Mouse (Mus musculus) MEL-GATA-1-ER (cell line): ENCODE measurements at regions not wholly inside any gene's neighbourhood (a gene's known extent, or its start where the extent isn't known, plus 50 kb on each side); places are given as distances from the start of the nearest gene placed in this dataset.

Source experiments
- DNase-seq: peaks from one replicate; pipeline ENCODE4 v3.0.0-alpha.2; 2012; ENCODE audit warnings: low read depth; ENCODE audit errors: extremely low read depth

DNA sequence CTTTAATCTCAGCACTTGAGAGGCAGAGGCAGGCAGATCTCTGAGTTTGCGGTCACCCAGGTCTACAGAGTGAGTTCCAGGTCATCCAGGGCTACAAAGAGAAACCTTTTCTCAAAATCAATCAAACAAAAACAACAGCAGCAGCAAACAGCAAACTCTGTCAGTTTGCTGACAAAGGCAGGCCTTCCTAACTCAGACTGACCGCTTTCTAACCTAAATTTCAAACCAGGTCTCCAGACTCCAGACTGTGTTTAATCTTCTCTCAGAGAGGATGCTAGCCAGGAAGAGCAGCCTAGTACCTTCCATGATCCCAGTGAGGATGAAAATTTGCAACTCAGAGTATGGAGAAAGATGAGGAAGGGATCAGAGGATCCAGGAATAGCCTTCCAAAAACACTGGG lies 185.7 kb upstream of the Cpeb2 start:
- DNase-seq: no peak

DNA sequence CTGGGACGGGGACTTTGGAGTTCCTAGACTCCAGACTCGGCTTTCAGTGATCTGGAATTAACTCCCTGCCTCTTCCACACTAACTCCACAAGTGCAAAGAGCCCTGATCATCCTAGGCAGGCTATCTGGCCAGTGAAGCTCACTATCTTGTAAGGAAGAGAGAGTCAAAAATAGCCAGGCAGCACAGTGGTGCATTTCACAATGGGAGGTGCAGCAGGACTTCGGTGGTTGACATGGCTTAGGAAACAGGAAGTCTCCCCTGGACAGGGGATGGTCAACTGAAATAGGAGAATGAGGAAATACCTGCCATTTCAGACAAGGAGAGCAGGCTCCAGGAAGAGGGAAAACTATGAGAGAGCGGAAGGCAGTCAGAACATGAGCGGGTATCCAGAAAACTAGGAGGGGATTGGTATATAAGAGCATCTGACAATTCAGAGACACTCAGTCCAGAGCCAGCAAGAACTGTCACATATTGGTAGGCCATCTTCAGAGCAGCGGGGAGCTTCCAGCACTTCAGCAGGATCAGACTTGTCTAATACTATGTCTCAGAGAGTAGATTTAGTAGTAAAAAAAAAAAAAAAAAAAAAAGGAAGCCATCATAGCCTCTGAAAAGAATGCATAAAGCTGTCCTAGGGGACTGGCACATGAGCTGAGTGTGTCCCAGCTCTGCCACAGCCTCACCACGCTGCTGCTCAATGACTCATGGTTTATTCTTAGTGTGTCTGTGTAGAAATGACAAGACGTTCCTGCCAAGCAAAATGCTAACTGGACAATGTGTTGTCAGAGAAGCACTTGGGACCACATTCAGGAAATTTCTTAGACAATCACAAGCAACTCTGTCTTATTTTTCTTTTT lies 184.5 kb upstream of the Cpeb2 start:
- no peak for DNase-seq

DNA sequence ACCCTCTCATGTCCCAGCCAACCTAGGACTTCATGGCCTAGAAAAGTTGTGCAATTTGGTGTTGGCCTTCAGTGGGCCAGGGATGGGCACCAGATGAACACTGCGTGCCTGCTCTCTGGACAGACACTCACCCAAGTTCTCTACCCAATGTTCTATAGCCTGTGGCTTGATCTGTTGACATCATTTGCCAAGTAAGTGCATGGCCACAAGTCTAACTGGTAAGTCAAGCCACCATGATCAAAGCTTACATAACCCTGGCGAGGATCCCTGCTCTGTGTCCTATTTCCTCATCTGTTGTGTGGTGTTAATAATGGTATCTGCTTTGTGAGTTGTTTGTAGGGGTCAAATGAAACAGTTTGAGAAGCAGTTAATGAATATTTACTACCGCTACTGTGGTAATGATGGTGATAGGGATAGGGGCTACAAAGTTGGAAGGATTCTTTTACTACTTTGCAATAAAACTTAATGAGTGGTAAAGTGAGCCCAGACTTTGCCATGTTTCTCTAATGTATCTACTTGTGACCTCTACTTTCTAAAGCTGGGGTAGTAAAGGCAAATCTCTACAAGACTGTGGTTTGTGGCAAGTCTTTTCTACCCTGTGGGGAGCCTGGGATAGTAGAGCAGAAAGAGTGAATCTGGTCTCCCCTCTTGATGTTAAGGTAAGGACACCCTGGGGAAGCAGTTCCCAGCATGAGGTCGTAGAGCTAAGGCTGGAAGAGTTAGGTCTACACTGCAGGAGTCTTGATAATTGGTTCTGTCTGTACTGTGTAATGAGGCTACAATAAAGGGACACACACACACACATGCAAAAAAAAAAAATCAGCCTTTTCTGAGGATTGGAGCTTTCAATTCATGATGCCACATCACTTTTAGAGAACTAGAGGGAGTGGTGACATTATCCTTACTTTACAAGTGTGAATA lies 183.3 kb upstream of the Cpeb2 start:
- DNase-seq: no peak

DNA sequence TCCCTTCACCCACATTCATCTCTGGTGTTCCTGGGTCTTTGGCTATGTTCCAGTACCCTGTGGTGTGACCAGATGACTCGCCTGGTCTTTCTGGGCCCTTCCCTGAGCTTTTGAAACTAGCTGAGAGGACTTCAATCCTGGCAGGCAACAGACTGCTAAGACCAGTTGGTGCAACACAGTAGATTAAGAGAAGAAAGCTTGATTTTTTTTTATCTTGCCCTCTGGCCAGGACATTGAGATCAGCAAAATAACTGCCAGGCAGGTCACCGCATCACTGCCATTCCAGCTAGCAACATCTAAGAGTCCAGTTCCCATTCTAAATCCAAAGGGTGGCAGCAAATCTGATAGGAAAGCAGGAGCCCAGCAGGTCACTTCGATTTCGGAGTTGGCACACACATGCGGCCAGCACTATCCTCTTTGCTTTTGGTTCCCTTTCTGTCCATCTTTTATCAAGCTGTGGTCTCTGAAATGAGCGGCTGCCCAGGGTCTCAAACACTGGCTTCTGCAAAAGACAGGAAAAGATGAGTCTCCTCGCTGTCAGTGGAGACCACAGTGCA lies 181.9 kb upstream of the Cpeb2 start:
- DNase-seq: no peak

DNA sequence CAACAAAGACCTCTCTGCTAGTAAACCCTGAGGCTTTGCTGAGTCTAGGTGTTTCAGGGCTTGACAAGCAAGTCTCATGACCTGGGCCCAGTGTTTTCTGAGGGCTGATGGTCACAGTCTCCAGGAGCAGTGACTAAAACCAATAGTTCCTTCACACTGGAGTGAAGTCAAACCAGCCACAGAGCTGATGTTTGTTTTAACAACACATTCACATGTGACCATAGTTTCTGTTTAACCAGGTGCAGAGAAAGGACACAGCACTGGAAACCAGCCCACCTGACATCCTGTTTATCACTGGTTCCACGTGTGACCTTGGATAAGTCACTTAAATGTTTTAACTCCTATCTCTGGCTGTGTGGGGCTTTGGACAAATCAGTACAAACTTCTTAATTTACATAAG lies 180.3 kb upstream of the Cpeb2 start:
- no peak for DNase-seq

DNA sequence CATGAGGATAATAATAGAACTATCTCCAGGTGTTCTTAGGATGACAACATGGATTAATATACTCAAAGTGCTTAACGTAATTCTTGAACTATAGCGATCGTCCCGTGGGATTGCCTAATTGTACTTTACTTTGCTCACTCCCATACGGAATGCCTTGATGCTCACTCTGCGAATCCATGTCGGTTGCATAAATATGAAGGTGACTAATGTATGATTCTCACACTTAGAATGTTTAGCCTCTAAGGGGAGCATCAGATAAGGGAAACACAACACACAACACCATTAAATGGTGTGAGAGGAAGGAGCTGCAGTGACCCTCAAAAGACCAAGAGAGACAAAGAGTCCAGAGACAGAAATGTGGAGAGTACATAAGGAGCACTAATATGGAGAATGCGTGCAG lies 178.4 kb upstream of the Cpeb2 start:
- DNase-seq: no peak

DNA sequence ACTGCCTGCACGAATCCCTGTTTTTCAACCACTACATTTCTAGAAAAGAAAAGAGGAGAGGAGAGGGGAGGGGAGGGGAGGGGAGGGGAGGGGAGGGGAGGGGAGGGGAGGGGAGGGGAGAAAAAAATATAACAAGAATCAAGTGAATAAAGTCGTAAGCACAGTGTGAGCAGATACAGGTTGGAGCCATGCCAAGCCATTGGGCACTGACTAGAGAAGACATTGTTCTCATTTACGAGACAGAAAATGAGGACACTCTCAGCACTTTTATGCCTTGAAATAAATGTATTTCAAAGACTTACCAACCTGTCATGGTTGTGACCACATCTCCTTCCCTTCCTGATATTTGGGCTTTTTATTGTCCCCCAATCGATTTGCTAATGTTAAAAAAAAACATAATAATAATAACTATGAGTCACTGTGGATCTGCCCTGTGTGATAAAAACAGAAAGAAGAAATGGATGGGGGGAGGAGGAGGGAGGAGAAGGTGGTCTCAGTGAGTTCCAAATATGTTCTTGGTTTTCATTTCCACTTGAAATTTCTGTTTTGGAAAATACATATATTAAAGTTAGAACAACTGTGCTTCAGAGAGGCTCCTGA lies 177.8 kb upstream of the Cpeb2 start:
- no peak for DNase-seq

DNA sequence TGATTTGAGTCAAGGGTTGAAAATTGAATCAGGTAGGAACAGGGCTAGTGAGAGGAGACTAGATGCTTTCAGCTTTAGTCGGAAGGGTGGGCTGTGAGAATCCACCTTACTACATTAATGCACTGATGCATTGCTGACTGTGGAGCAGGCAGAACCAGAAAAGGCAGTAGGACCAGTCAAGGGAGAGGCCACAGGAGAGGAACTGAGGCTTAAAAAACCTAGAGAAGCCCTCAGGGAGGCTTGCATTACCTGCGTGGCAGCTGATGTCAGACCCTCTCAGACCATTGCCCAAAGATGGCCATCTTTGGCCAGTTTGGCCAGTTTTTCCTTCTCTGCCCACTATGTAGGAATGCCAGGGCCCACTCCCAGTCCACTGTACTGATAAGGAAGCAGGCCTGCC lies 176.5 kb upstream of the Cpeb2 start:
- no peak for DNase-seq

DNA sequence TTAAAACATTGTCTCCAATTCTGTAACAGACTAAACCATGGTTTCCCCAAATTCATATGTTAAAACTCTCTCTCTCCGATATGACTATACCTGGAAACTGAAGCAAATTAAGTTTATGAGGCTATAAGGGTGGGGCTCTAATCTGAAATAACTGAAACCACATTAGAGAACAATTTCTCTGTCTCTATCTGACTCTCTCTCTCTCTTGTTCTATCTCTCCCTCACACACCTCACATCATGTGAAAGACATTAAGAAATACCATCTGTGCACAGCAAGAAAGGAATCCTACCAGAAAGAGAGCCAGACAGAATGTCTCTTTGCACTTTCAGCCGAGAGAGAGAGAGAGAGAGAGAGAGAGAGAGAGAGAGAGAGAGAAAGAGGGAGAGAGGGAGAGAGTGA lies 171.7 kb upstream of the Cpeb2 start:
- peak; percentile 73 for DNase-seq

DNA sequence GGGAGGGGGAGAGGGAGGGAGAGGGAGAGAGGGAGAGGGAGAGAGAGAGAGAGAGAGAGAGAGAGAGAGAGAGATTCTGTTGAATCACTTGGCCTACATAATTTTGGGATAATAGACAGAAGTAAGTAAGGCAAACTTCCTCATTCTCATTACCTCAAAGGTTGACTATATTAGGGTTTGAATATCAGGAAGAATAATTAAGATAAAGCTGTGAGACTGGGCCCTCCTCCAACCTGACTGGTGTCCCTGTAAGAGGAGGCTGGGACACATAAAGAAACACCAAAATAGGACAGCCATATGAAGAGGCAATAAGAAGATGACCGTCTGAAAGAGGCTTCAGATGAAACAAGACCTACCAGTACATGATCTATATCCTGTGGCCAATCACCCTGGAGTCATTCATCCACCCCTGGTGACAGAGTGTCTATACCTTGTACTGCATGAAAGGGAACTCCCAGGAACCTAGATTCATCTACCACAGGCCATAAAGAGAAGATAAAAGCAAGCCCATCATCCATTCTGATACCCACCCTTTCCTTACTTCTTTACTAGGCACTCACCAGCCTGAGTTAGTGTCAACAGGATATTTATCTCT lies 171.1 kb upstream of the Cpeb2 start:
- DNase-seq: peak; percentile 73

DNA sequence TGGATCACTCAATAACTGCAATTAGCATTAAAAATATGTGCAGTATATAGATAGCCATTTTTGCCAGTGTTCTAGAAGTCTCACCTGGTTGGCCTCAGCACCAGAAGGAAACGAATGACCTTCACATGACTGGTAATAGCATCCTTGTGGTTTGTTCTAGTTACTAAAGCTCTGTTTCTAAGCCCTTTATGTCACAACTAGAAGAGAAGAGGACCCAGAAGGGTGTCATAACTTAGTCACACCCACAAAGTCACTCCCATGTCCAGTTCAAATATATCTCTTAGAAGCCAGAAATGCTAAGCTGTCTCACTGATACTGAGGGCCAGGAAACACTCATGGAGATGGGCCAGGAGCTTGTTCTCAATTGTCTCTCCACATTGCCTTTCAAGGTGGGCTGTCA lies 170.5 kb upstream of the Cpeb2 start:
- DNase-seq: no peak

DNA sequence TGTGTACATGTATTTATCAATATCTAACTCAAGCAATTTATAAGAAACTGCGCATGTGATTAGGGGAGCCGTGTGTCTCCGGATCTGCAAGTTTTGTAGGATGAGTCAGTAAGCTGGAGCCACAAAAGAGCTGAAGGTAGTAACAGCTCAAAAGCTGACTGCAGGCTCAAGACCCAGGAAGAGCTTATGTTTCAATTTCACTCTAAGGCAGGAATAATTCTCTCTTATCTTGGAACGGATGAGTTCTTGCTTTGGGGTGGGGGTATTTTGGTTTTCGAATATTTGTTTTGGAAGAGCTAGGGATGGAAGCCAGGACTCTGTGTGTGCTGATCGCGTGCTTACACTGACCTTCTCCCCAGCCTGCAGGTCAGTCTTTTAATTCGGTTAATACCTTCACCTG lies 169.6 kb upstream of the Cpeb2 start:
- no peak for DNase-seq

DNA sequence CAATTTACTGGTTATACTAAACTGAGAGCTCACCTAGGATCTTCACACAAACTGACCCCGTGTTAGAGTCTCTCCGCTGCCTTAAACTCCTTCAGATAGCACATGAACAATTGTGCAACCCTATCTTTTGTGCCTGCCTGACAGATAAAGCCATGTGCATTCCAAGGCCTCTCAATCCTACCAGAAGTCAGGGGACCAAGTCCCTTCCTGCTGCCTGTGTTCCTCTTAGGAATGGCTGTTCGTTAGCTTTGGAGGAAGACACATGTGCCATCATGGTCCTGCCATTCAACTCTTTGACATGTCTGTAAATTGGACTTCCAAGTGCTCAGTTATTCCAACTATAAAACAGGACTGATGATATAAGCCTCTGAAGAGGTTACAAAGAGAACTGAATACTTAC lies 161.4 kb upstream of the Cpeb2 start:
- no peak for DNase-seq

DNA sequence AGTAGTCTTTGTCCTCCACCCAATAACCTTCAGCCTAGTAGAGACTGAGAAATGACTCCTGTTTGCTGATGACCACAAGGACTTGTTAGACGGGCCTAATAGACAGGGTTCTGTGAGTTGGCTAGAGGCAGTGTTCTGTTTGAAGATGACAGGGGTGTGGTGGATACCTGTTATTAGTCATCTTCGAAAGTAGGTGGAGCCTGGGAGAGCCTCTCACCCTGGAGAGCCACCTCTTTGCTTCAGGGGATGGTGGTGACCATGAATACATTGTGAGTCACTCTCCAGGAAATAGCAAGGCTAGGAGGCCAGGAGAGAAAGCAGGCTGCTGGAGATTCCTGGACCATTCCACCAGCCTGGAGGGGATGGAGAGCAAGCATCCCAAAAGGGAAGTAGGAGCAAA lies 160.6 kb upstream of the Cpeb2 start:
- no peak for DNase-seq

DNA sequence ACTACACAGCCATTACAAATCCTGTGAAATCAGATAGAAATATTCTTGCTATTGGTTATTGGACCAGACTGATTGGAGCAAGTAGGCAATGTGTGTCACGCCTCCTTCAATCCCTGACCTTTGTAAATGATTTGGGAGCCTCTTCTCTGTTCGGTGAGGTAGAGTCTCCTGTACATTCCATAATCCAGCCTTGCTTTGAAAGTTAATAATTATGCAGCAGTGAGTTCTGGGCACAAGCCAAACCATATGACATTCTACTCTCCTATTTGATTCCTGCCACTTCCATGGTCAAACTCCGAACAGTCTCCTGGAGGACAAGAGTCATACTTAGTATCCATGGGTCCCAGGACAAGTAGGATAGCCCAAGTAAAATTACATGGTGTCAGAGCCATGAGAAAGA lies 158.4 kb upstream of the Cpeb2 start:
- no peak for DNase-seq

DNA sequence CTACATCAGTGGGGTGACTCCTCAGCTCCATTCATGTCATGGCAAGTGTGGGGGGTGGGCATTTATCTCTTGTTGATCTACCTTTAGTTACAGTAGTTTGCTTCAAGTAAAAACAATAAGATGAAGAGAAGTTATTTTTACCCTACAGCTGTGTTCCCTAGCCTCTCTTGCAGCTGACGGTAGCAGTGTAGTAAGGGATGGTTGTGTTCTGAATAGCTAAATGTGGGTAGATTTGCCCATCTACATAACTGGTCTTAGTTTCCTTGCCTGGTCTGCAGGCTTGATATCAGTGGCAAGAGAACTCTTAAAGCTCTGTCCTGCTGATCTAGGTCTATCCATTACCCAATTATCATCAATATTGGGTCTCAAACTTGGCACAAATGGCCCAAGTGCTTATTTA lies 152.7 kb upstream of the Cpeb2 start:
- no peak for DNase-seq

DNA sequence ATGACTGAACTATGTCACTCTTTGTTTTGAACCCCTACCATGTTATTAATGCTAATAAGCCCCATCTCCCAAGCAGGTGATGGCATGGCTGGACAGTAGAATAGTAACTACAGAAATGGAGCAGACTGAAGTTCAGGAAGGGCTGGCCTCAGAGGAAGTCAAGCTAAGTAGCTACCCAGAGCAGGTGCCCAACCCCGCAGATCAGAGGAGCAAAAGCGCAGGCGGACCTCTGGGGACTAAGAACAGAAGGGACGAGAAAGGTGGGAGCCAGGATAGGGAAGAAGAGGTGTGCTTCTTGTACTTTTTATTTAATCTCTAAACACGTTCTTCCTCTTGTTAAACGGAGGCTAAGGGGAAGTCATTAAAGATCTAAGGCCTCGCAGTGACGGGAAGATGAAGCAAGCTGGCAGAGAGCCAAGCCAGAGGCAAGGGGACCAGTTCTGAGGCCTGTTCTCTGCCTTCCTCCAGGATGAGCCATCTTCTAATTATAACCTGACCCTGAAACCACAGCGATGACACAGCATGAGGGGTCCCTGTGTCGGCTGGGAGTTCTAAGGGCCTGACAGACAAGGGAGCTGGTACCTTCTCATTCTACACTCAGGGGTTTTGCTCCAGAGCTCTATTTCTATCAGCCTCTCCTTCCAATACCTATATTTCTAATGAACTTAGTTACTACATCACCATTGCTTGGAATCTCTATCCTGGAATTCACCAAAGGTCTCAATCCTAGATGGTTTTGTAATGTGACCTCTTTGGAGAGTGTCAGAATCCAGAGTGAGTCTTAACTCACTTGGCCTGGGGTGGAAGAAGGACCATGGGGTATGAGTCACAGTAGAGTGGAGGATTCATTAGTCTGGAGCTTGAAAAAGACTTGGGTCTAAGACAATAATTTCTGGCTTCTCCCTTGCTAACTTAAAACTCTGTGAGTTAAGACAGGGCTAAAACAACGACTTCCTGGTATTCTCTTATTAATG lies 151.1 kb upstream of the Cpeb2 start:
- peak; percentile 92 for DNase-seq

DNA sequence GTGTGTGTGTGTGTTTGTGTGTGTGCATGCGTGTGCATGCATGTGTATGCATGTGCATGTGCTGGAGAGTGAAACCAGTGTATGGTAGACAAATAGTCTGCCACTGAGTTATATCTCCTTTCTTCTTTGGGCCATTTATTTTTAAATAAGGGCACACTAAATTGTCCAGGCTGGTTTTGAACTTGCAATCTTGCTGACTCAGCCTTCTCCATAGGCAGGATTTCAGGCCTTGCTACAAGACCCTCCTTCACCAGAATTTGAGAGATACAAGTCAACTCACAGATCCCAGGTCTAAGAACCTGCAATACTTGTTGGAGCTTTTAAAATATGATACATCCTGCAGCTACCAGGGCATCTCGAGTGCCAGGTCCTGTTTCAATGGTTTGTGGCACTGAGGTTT lies 145.9 kb upstream of the Cpeb2 start:
- no peak for DNase-seq

DNA sequence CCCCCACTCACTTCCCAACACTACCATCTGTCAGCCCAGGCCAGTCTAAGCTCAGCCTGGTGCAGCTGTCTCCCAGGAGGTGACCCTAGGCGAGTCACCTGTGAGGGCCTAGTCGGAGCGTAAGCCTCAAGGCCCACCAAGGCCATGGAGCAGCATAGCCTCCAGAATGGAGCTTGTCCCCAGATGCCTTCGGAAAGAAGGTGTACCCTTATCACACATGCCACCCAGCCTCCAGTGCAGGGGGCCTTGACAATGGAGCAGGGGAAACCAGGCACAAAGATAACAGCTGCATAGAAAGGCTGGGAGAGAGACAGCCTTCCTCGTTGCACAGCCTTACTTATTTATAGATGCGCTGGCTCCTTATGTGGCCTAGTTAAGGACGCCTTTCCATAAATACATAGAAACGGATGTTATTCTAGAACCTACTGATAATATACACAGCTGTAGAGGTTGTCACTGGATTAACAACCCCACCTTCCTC lies 145.0 kb upstream of the Cpeb2 start:
- peak; percentile 47 for DNase-seq
